Mouse (Mus musculus): ENCODE data around the gene Papolg. TPM values are rescaled to one million over a fixed set of nuclear protein-coding genes. Genes with fewer than 3 reads are reported as not detected.
A peak's percentile ranks its signal among the peaks of the same experiment; 100 is the strongest.
"Not testable (repeated sequence)": the region's sequence is repeated elsewhere in the genome, so short reads cannot be mapped to it uniquely, and the experiment has no call there.

Gene Papolg
- 25.3 and 25.5 TPM in 2 replicates for polyA plus RNA-seq (2015; fragmentation: Nextera tagmentation; extraction: Ambion mirVana)

- ATAC-seq (replicated peaks): peak; percentile 100
- peak within 1 kb of the TSS; percentile 96 for H3K27ac ChIP-seq (replicated peaks)
- under 1% methylated on average over 21 of the region's 21 CpGs for WGBS
These were observed at the start of gene Papolg for GRCm38 (mm10) chr11:23895060-23895426. TSS of gene Papolg (minus strand) at chr11:23895253.

DNA sequence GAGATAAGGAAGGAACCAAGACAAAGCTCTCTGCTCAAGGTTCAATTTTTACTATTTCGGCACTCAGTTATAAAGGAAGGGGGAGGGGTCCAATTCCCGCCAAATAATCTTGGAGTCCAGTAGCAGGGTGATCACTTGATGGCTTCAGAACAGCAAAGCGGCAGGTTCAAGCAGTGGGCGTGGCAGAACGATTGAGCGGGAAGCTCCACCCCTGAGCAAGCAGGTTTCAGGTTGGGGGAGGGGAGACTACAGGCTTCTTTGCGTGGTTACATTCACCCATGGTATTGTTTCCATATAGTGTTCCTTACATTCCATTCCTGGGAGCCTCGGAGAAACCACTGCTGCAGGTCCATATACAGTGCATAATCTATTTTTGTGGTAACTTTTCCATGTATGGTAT, 33.1 kb upstream of the Papolg start:
- not testable (repeated sequence) for H3K9ac ChIP-seq (replicated peaks); ATAC-seq (replicated peaks); H3K4me1 ChIP-seq; H3K27ac ChIP-seq (replicated peaks); H3K9me3 ChIP-seq; H3K36me3 ChIP-seq; H3K27me3 ChIP-seq
- Histone ChIP-seq H3K4me3 (peak overlapping the region; percentile 13), H3K4me2 (replicated peaks) (peak overlapping the region; percentile 17)
- WGBS: 29% methylated on average over 8 of the region's 8 CpGs

More at GRCm38 (mm10) chr11:23895060-23895426, at the start of gene Papolg:
- peak within 1 kb of the TSS; percentile 58 for H3K4me2 ChIP-seq (replicated peaks)
- no peaks in the 10 kb centered on the region for H3K27me3 ChIP-seq
- H3K4me1 ChIP-seq: peaks cover 12% of the 10 kb centered on the region
- H3K4me3 ChIP-seq: peak within 1 kb of the TSS; percentile 88
- H3K36me3 ChIP-seq: peaks cover 6% of the 10 kb centered on the region
- H3K9me3 ChIP-seq: no peaks in the 10 kb centered on the region
- H3K9ac ChIP-seq (replicated peaks): peak within 1 kb of the TSS; percentile 88

- ATAC-seq (replicated peaks): no peak
- H3K36me3 ChIP-seq: no peaks in the 10 kb centered on the region
- H3K9ac ChIP-seq (replicated peaks): no peak overlapping the region
- H3K27ac ChIP-seq (replicated peaks): no peak overlapping the region
- whole genome bisulfite sequencing: 42% methylated on average over 8 of the region's 8 CpGs
- H3K4me3 ChIP-seq: peak overlapping the region; percentile 13
- no peaks in the 10 kb centered on the region for H3K9me3 ChIP-seq
- no peaks in the 10 kb centered on the region for H3K4me1 ChIP-seq
- no peaks in the 10 kb centered on the region for H3K27me3 ChIP-seq
- peak overlapping the region; percentile 17; the same call in 1 of the 2 replicates for H3K4me2 ChIP-seq (replicated peaks)
These were observed 32.6 kb upstream of the Papolg start for GRCm38 (mm10) chr11:23927643-23928042.

- 87% methylated on average over 2 of the region's 2 CpGs for WGBS
- not testable (repeated sequence) for H3K4me2 ChIP-seq (replicated peaks); H3K4me1 ChIP-seq; ATAC-seq (replicated peaks); H3K4me3 ChIP-seq; H3K9me3 ChIP-seq; H3K27me3 ChIP-seq; H3K27ac ChIP-seq (replicated peaks); H3K36me3 ChIP-seq; H3K9ac ChIP-seq (replicated peaks)
These were observed 18.8 kb upstream of the Papolg start for GRCm38 (mm10) chr11:23913824-23914223.

GRCm38 (mm10) chr11:23903909-23904308, 8.9 kb upstream of the Papolg start:
- WGBS: 88% methylated on average over 1 of the region's 1 CpGs

DNA sequence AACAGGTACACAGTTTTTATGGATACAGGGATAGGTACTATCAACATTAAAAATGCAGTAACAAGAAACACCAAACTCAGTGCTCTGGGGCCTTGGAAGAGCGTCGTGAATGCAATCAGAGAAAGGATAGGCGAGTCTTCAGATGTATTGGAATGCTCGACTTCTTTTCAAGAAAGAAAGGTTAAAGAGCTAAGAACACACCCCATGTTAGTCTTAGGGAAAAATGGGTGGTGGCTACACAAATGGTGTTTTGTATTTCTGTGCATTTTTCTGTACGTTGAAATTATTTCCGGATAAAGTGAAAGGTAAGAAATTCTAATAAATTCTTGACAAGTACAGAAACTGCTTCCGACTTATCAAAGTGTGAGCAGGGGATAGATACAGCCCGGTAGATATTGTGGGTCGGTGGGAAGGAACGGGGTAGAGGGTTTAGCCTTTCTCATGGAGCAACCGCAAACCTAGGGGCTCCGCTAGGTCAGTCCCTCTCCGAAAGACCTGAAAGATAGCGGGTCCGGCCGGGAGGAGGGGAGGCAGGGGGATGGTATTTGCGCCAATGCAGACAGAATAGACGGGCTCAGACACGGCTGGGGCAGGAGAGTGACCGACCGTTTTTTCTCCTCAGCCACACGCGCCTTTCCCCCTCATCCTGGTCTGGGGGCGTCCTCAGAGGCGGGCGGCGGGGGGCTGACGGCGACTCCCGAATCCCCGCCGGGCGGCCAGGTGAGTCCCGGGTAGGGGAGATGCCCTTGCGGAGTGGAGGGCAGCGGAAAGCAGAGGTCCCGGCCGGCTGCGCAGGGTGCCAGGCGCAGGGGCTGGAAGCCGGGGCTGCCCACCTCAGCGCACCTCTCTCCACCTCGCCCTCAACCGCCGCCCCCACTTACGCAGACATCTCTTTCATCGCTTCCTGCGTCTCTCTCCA, 653 bp downstream of the Papolg start:
- Histone ChIP-seq H3K27ac (replicated peaks) (peak overlapping the region; percentile 96), H3K27me3 (no peaks in the 10 kb centered on the region), H3K9ac (replicated peaks) (peak overlapping the region; percentile 88), H3K36me3 (peaks cover 8% of the 10 kb centered on the region), H3K4me1 (peaks cover 12% of the 10 kb centered on the region), H3K9me3 (no peaks in the 10 kb centered on the region), H3K4me3 (peak overlapping the region; percentile 88), H3K4me2 (replicated peaks) (peak overlapping the region; percentile 58)
- 2% methylated on average over 48 of the region's 48 CpGs for WGBS
- ATAC-seq (replicated peaks): peak; percentile 90

More at GRCm38 (mm10) chr11:23903909-23904308, 8.9 kb upstream of the Papolg start:
- H3K4me1 ChIP-seq: no peaks in the 10 kb centered on the region
- no peaks in the 10 kb centered on the region for H3K36me3 ChIP-seq
- H3K4me2 ChIP-seq (replicated peaks): no peak overlapping the region
- H3K9me3 ChIP-seq: no peaks in the 10 kb centered on the region
- H3K4me3 ChIP-seq: no peak overlapping the region
- no peak for ATAC-seq (replicated peaks)
- no peaks in the 10 kb centered on the region for H3K27me3 ChIP-seq
- H3K27ac ChIP-seq (replicated peaks): no peak overlapping the region
- H3K9ac ChIP-seq (replicated peaks): no peak overlapping the region

DNA sequence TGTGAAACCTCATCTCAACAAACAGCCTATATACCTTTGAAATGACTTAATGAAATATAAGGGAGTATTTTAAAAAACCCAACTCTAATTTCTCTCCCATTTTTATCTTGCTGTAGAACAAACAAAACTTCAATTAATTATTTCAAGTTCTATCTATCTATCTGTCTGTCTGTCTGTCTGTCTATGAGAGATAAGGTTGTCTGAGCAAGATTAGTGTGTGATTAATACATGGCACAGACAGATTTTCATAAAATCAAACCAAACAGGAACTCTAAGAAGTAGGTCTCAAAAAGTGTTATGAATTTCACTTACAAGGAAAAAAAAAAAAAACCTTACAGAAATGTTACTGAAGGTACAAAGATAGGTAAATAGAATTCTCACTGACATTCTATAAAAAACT, 1.5 kb downstream of the Papolg start:
- H3K9ac ChIP-seq (replicated peaks): no peak overlapping the region
- peaks cover 16% of the 10 kb centered on the region for H3K36me3 ChIP-seq
- H3K4me3 ChIP-seq: 0 out of 2 replicates have a peak overlapping the region, but pooled peaks have one; percentile 1
- ATAC-seq (replicated peaks): no peak
- peaks cover 12% of the 10 kb centered on the region for H3K4me1 ChIP-seq
- H3K9me3 ChIP-seq: no peaks in the 10 kb centered on the region
- H3K27me3 ChIP-seq: no peaks in the 10 kb centered on the region
- H3K4me2 ChIP-seq (replicated peaks): peak overlapping the region; percentile 14; the same call in 1 of the 2 replicates
- H3K27ac ChIP-seq (replicated peaks): no peak overlapping the region

DNA sequence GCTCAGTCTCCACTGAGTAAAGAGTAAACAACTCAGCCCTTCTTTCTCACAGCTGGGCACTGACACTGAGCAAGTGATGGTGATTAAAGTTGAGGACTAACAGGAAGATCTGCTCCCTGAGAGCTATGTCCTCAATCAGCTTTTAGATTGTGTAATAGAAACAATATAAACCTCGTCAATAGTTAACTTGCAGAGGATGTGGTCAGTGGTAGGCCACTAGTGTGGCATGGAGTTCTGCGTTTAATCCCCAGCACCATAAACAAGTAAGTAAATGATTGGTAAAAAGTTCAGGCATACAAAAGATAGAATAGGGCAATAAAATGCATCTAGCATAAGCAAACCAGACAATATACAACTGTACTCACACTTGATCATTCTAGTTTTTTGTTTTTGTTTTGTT, 30.7 kb downstream of the Papolg start:
- peaks cover 73% of the 10 kb centered on the region for H3K36me3 ChIP-seq
- no peaks in the 10 kb centered on the region for H3K4me1 ChIP-seq
- H3K27me3 ChIP-seq: no peaks in the 10 kb centered on the region
- WGBS: 89% methylated on average over 2 of the region's 2 CpGs
- no peak for ATAC-seq (replicated peaks)
- H3K4me2 ChIP-seq (replicated peaks): no peak overlapping the region
- no peak overlapping the region for H3K27ac ChIP-seq (replicated peaks)
- no peak overlapping the region for H3K9ac ChIP-seq (replicated peaks)
- no peaks in the 10 kb centered on the region for H3K9me3 ChIP-seq
- no peak overlapping the region for H3K4me3 ChIP-seq

- Histone ChIP-seq H3K4me1 (no peaks in the 10 kb centered on the region), H3K27me3 (no peaks in the 10 kb centered on the region), H3K9me3 (no peaks in the 10 kb centered on the region), H3K4me3 (no peak overlapping the region), H3K27ac (replicated peaks) (no peak overlapping the region), H3K4me2 (replicated peaks) (no peak overlapping the region), H3K36me3 (peaks cover 49% of the 10 kb centered on the region), H3K9ac (replicated peaks) (no peak overlapping the region)
- ATAC-seq (replicated peaks): no peak
- 83% methylated on average over 4 of the region's 4 CpGs for WGBS
These were observed 38.3 kb downstream of the Papolg start for GRCm38 (mm10) chr11:23856723-23857112.

DNA sequence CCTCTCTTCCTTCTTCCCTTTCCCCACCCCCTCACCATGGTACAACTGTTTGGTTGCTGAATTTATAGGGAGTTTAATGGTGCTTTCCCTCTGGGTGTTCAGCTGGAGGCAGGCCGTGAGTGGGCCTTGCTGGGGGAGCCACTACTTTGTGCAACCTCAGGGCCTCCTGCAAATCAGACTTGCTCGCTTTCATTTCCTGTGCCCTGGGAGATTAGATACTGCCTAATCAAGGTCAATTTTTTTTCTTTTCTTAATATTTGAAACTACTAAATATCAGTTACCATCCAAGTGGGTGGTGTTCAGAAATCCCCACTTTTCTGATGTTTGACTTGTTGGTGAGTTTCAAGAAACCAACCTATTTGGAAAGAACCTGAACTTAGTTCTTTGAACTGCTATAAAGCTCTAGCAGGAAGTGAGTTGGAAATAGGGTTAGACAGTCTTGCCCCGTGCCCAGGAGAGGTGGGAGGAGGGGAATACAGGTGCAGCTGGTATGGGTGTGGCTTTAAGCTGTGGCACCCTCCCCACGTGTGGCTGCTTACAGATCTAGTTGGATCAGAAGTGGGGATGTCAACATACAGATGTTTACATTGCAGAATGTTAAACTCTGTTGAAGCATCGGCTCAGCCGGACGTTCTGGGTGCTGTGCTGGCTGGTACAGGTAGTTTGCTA, 38.9 kb downstream of the Papolg start:
- H3K4me2 ChIP-seq (replicated peaks): no peak overlapping the region
- ATAC-seq (replicated peaks): no peak

GRCm38 (mm10) chr11:23855182-23855802, 39.8 kb downstream of the Papolg start:
- Histone ChIP-seq H3K36me3 (peaks cover 37% of the 10 kb centered on the region), H3K4me2 (replicated peaks) (no peak overlapping the region), H3K4me3 (no peak overlapping the region), H3K27me3 (no peaks in the 10 kb centered on the region), H3K4me1 (no peaks in the 10 kb centered on the region), H3K27ac (replicated peaks) (no peak overlapping the region), H3K9me3 (no peaks in the 10 kb centered on the region), H3K9ac (replicated peaks) (no peak overlapping the region)
- peak; percentile 73 for ATAC-seq (replicated peaks)
- 19% methylated on average over 3 of the region's 3 CpGs for WGBS

More for the DNA sequence above, 38.9 kb downstream of the Papolg start:
- Histone ChIP-seq H3K4me1 (no peaks in the 10 kb centered on the region), H3K36me3 (peaks cover 44% of the 10 kb centered on the region), H3K4me3 (no peak overlapping the region), H3K9ac (replicated peaks) (no peak overlapping the region), H3K9me3 (no peaks in the 10 kb centered on the region), H3K27ac (replicated peaks) (no peak overlapping the region), H3K27me3 (no peaks in the 10 kb centered on the region)
- WGBS: 91% methylated on average over 7 of the region's 7 CpGs

GRCm38 (mm10) chr11:23853306-23853705, 41.7 kb downstream of the Papolg start:
- peaks cover 19% of the 10 kb centered on the region for H3K36me3 ChIP-seq

More at GRCm38 (mm10) chr11:23853306-23853705, 41.7 kb downstream of the Papolg start:
- H3K4me3 ChIP-seq: no peak overlapping the region
- 80% methylated on average over 5 of the region's 5 CpGs for WGBS
- no peak for ATAC-seq (replicated peaks)
- H3K4me1 ChIP-seq: no peaks in the 10 kb centered on the region
- no peak overlapping the region for H3K9ac ChIP-seq (replicated peaks)
- no peak overlapping the region for H3K4me2 ChIP-seq (replicated peaks)
- H3K9me3 ChIP-seq: no peaks in the 10 kb centered on the region
- H3K27me3 ChIP-seq: no peaks in the 10 kb centered on the region
- H3K27ac ChIP-seq (replicated peaks): no peak overlapping the region
